Mouse (Mus musculus) E14TG2a.4 (cell line): ENCODE results near the gene Cript.

Experiments
- H3K27me3 ChIP-seq: 2 replicates; pipeline ENCODE4 v1.6.1; 2014; ENCODE audit warnings: low read length, control low read depth; ENCODE audit not compliant: insufficient read depth
- H3K36me3 ChIP-seq: 2 replicates; pipeline ENCODE4 v1.6.1; 2014; ENCODE audit warnings: low read length, control low read depth; ENCODE audit not compliant: insufficient read depth
- H3K4me1 ChIP-seq: replicated peaks from 2 replicates; pipeline ENCODE4 v1.6.1; 2014; ENCODE audit warnings: low read depth, low read length, control low read depth
- H3K4me3 ChIP-seq: replicated peaks from 2 replicates; pipeline ENCODE4 v1.5.1; 2014; ENCODE audit warnings: mild to moderate bottlenecking, low read length
- H3K9me3 ChIP-seq: 2 replicates; pipeline ENCODE4 v1.6.1; 2014; ENCODE audit warnings: low read length, control low read depth
- CTCF ChIP-seq: conservative IDR thresholded peaks from 2 replicates; pipeline ENCODE4 v1.5.1; 2014; ENCODE audit warnings: low read length
- NANOG ChIP-seq: IDR thresholded peaks from 2 replicates; pipeline ENCODE4 v1.6.1; 2014; ENCODE audit warnings: borderline replicate concordance, low read length, mixed read lengths
- POU5F1 ChIP-seq: IDR thresholded peaks from 2 replicates; pipeline ENCODE4 v1.6.1; 2014; ENCODE audit warnings: low read length, borderline replicate concordance

The Cript gene

DNA sequence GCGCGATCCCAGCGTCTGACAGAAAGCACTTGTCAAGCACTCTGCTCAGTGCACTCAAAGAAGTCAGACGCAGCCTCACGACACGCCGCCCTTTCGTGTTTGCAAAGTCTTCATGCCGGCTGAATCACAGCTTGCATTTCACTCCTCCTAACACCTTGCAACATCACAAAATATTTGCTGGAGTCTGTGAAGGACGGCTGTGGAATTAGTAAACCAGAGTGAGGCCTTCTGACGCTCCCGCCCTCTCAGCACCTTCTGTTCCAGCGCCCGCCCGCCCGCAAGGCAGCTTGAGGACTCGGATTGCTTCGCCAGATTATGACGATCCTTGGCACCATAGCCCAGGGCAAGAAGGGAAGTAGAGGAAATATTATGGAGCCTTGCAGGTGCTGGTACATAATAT lies 16.4 kb downstream of the Cript start:
- no peaks in the 10 kb centered on the region for H3K9me3 ChIP-seq
- no peaks in the 10 kb centered on the region for H3K4me1 ChIP-seq
- TF ChIP-seq CTCF, result no peak
- H3K4me3 ChIP-seq, result peak overlapping the region; percentile 56
- peaks cover 21% of the 10 kb centered on the region for H3K27me3 ChIP-seq
- H3K36me3 ChIP-seq, result peaks cover 4% of the 10 kb centered on the region; the same call in 1 of the 2 replicates

GRCm38 (mm10) chr17:87044364-87044763 lies 19.0 kb downstream of the Cript start:
- Histone ChIP-seq H3K27me3 (peaks cover 21% of the 10 kb centered on the region), H3K9me3 (no peaks in the 10 kb centered on the region), H3K4me3 (no peak overlapping the region), H3K4me1 (no peaks in the 10 kb centered on the region), H3K36me3 (no peaks in the 10 kb centered on the region)
- peak; percentile 95 for TF ChIP-seq CTCF
- no peak for TF ChIP-seq NANOG

- TF ChIP-seq CTCF (no peak), NANOG (no peak), POU5F1 (no peak)
- no peaks in the 10 kb centered on the region for H3K9me3 ChIP-seq
Measured at GRCm38 (mm10) chr17:87044796-87045195, 19.4 kb downstream of the Cript start.

GRCm38 (mm10) chr17:87049696-87050095 lies 24.3 kb downstream of the Cript start:
- no peak overlapping the region for H3K4me3 ChIP-seq
- H3K36me3 ChIP-seq, result no peaks in the 10 kb centered on the region
- no peaks in the 10 kb centered on the region for H3K9me3 ChIP-seq
- 0 out of 2 replicates have a peak, but pooled peaks cover 3% of the 10 kb centered on the region for H3K27me3 ChIP-seq
- H3K4me1 ChIP-seq, result no peaks in the 10 kb centered on the region; the same call in 1 of the 2 replicates
- TF ChIP-seq CTCF, result no peak
- TF ChIP-seq POU5F1, result no peak
- no peak for TF ChIP-seq NANOG

More at GRCm38 (mm10) chr17:87044796-87045195, 19.4 kb downstream of the Cript start:
- H3K4me1 ChIP-seq, result no peaks in the 10 kb centered on the region
- no peaks in the 10 kb centered on the region for H3K36me3 ChIP-seq
- H3K4me3 ChIP-seq, result no peak overlapping the region
- H3K27me3 ChIP-seq, result peaks cover 21% of the 10 kb centered on the region

DNA sequence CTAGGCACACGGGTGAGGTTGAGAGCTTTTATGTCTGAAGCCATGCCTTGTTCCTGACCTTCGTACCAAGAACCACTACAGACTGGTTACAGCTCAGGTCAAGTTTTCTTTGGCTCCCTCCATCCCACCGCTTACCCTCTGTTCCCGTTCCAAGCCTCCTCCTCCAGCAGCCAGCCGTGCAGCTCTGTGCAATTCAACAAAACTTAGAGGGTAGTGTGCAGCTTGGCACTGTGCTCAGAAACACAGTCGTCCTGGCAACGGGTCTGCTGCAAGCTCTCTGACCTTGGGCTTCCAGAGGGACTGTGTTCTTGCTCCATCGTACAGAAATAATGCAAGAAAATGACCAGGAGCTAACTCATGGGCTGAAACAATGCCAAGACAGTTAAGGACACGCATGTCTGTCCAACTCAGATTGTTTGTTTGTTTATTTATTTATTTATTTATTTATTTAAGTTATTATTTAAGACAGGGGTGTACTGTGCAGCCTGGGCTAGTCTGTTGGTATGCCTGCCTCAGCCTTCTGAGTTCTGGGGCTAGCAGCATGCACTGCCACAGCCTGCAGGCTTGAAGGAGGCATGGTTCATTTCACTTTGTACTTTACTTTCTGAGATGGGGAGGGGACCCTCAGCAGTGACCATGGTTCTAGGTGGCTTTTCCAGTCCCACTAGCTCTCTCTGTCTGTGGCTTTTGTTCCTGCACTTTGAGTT lies 25.3 kb downstream of the Cript start:
- no peak for TF ChIP-seq CTCF
- no peak for TF ChIP-seq POU5F1
- TF ChIP-seq NANOG, result no peak
- H3K4me1 ChIP-seq, result no peaks in the 10 kb centered on the region; the same call in 1 of the 2 replicates
- H3K9me3 ChIP-seq, result no peaks in the 10 kb centered on the region
- no peak overlapping the region for H3K4me3 ChIP-seq
- peaks cover 7% of the 10 kb centered on the region; the same call in 1 of the 2 replicates for H3K27me3 ChIP-seq
- no peaks in the 10 kb centered on the region for H3K36me3 ChIP-seq

DNA sequence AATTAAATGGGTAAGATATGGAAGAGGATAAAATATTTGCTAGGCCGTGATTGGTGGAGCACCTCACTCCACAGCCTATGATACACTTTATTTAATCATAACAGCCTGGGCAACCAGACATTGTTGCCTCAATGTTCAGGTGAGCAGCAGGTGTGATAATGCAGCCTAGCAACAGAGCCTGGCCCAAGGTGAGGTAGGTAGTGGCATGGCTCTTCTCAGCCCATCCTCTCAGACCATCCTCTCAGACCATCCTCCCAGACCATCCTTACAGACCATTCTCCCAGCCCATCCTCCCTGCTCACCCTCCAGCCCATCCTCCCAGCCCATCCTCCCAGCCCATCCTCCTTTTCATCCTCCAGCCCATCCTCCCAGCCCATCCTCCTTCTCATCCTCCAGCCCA lies 26.3 kb downstream of the Cript start:
- Histone ChIP-seq H3K27me3 (peaks cover 7% of the 10 kb centered on the region; the same call in 1 of the 2 replicates), H3K4me3 (no peak overlapping the region), H3K36me3 (no peaks in the 10 kb centered on the region), H3K9me3 (no peaks in the 10 kb centered on the region), H3K4me1 (no peaks in the 10 kb centered on the region; the same call in 1 of the 2 replicates)
- no peak for TF ChIP-seq POU5F1
- no peak for TF ChIP-seq CTCF
- TF ChIP-seq NANOG, result no peak

- Histone ChIP-seq H3K36me3 (no peaks in the 10 kb centered on the region), H3K9me3 (no peaks in the 10 kb centered on the region), H3K4me1 (no peaks in the 10 kb centered on the region; the same call in 1 of the 2 replicates), H3K27me3 (peaks cover 7% of the 10 kb centered on the region; the same call in 1 of the 2 replicates), H3K4me3 (no peak overlapping the region)
- TF ChIP-seq POU5F1, result no peak
- TF ChIP-seq NANOG, result no peak
- no peak for TF ChIP-seq CTCF
Measured at GRCm38 (mm10) chr17:87052432-87052831, 27.1 kb downstream of the Cript start.

GRCm38 (mm10) chr17:87053921-87054320 lies 28.6 kb downstream of the Cript start:
- TF ChIP-seq POU5F1 (no peak), NANOG (no peak), CTCF (no peak)

More at GRCm38 (mm10) chr17:87053921-87054320, 28.6 kb downstream of the Cript start:
- H3K4me3 ChIP-seq, result no peak overlapping the region
- no peaks in the 10 kb centered on the region for H3K36me3 ChIP-seq
- no peaks in the 10 kb centered on the region for H3K9me3 ChIP-seq
- H3K4me1 ChIP-seq, result no peaks in the 10 kb centered on the region; the same call in 1 of the 2 replicates
- H3K27me3 ChIP-seq, result peaks cover 7% of the 10 kb centered on the region; the same call in 1 of the 2 replicates
